Mouse (Mus musculus) liver, adult 2 months (tissue): ENCODE measurements around the gene Sdk2.

Experiments
- CTCF ChIP-seq: fragments of 200-500 bp; IDR thresholded peaks from 2 replicates; pipeline ENCODE4 v1.5.1; 2011; ENCODE audit warnings: low read depth, low read length, control low read depth
- POLR2A ChIP-seq: fragments of 200-500 bp; IDR thresholded peaks from 2 replicates; pipeline ENCODE4 v1.6.1; 2011; ENCODE audit warnings: low read length, control low read depth; ENCODE audit not compliant: insufficient read depth; ENCODE audit errors: extremely low read depth

- TF ChIP-seq CTCF: no peak
- TF ChIP-seq POLR2A: no peak
These were observed 76.8 kb downstream of the Sdk2 start for GRCm38 (mm10) chr11:113990065-113990464.
